Mouse (Mus musculus): ENCODE results near the gene Osbp2. TPM values are rescaled to one million over a fixed set of nuclear protein-coding genes. Genes with fewer than 3 reads are reported as not detected.

Osbp2 gene
- polyA plus RNA-seq, 1 experiment from 2014 or later, result 2.4 TPM

- peak; percentile 33 for DNase-seq (ENCODE audit: low spot score)
- ATAC-seq (ENCODE audit: insufficient read depth, low FRiP score, low TSS enrichment), result no peak
- no peaks in the 10 kb centered on the region for H3K36me3 ChIP-seq (ENCODE audit: control insufficient read depth, insufficient read depth, low read length)
- WGBS, result 31% methylated on average over 4 of the region's 4 CpGs
- H3K27me3 ChIP-seq (ENCODE audit: control insufficient read depth, insufficient read depth, low read length), result no peaks in the 10 kb centered on the region
- H3K27ac ChIP-seq (ENCODE audit: low read depth, low read length), result no peak overlapping the region
- H3K4me3 ChIP-seq (ENCODE audit: low read depth, low read length), result no peak overlapping the region
- H3K4me2 ChIP-seq (ENCODE audit: low read depth), result no peak overlapping the region
- H3K9me3 ChIP-seq (ENCODE audit: control insufficient read depth, low read length), result no peaks in the 10 kb centered on the region
- H3K9ac ChIP-seq (ENCODE audit: low read length), result no peak overlapping the region
- no peaks in the 10 kb centered on the region for H3K4me1 ChIP-seq (ENCODE audit: control insufficient read depth, insufficient read depth, low read length)
These were observed 45.5 kb downstream of the Osbp2 start for GRCm38 (mm10) chr11:3817986-3818758.

- Histone ChIP-seq H3K9ac (ENCODE audit: low read length) (no peak overlapping the region), H3K9me3 (ENCODE audit: control insufficient read depth, low read length) (no peaks in the 10 kb centered on the region), H3K27me3 (ENCODE audit: control insufficient read depth, insufficient read depth, low read length) (no peaks in the 10 kb centered on the region), H3K27ac (ENCODE audit: low read depth, low read length) (no peak overlapping the region), H3K4me2 (ENCODE audit: low read depth) (no peak overlapping the region), H3K4me1 (ENCODE audit: control insufficient read depth, insufficient read depth, low read length) (no peaks in the 10 kb centered on the region), H3K4me3 (ENCODE audit: low read depth, low read length) (no peak overlapping the region), H3K36me3 (ENCODE audit: control insufficient read depth, insufficient read depth, low read length) (no peaks in the 10 kb centered on the region)
- ATAC-seq (ENCODE audit: insufficient read depth, low FRiP score, low TSS enrichment) (no peak), DNase-seq (ENCODE audit: low spot score) (no peak)
These were observed 47.8 kb downstream of the Osbp2 start for GRCm38 (mm10) chr11:3815951-3816350.

- H3K9ac ChIP-seq (ENCODE audit: low read length), result no peak overlapping the region
- H3K27me3 ChIP-seq (ENCODE audit: control insufficient read depth, insufficient read depth, low read length), result no peaks in the 10 kb centered on the region
- ATAC-seq (ENCODE audit: insufficient read depth, low FRiP score, low TSS enrichment) (no peak), DNase-seq (ENCODE audit: low spot score) (no peak)
- H3K27ac ChIP-seq (ENCODE audit: low read depth, low read length), result no peak overlapping the region
- H3K4me1 ChIP-seq (ENCODE audit: control insufficient read depth, insufficient read depth, low read length), result no peaks in the 10 kb centered on the region
- no peak overlapping the region for H3K4me2 ChIP-seq (ENCODE audit: low read depth)
- no peaks in the 10 kb centered on the region for H3K36me3 ChIP-seq (ENCODE audit: control insufficient read depth, insufficient read depth, low read length)
- no peak overlapping the region for H3K4me3 ChIP-seq (ENCODE audit: low read depth, low read length)
- H3K9me3 ChIP-seq (ENCODE audit: control insufficient read depth, low read length), result no peaks in the 10 kb centered on the region
These were observed 50.4 kb downstream of the Osbp2 start for GRCm38 (mm10) chr11:3813340-3813739.

DNA sequence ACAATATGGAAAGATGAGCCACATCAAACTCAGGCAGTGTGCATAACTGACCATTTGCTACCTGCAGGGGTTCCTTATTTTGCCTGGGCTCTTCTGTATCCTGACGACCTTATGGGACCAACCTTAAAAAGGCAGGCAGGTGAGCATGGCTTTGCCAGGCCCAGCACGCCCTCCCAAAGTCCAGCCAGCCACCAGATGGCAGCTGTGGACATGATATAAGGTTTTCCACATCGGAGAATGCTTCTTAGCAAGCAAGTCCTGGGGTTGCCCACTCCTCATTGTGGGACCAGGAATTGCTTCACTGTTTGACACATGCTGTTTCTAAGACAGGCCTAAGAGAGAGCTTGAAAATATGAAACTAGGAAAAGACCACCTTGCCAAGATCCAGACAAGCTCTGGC is 55.5 kb downstream of the Osbp2 start:
- no peak for DNase-seq (ENCODE audit: low spot score)
- WGBS, result 35% methylated on average over 3 of the region's 3 CpGs

DNA sequence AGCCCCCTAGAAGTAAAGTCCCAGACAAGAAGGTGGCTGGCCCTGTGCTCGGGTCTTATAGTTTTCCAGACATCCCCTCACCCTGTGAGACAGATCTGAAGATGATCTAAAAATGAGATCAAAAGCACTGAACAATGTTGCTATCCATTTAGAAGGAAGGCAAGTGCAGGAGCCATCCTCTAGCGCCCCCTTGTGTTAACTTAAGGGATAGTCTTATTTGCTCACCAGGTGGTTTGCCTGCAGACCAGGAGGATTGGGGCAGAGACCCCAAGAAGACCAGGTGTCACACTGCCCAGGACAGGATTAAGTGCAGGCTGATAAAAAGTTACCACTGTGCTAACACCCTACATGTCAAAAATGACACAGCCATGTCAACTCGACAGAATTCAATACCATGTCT is 58.3 kb downstream of the Osbp2 start:
- no peaks in the 10 kb centered on the region for H3K27me3 ChIP-seq (ENCODE audit: control insufficient read depth, insufficient read depth, low read length)
- H3K36me3 ChIP-seq (ENCODE audit: control insufficient read depth, insufficient read depth, low read length), result no peaks in the 10 kb centered on the region
- no peak overlapping the region for H3K9ac ChIP-seq (ENCODE audit: low read length)
- H3K4me1 ChIP-seq (ENCODE audit: control insufficient read depth, insufficient read depth, low read length), result no peaks in the 10 kb centered on the region
- 30% methylated on average over 3 of the region's 3 CpGs for WGBS
- DNase-seq (ENCODE audit: low spot score), result peak; percentile 38
- H3K27ac ChIP-seq (ENCODE audit: low read depth, low read length), result no peak overlapping the region
- H3K4me3 ChIP-seq (ENCODE audit: low read depth, low read length), result no peak overlapping the region
- 0 out of 2 replicates have a peak, but pooled peaks cover 3% of the 10 kb centered on the region for H3K9me3 ChIP-seq (ENCODE audit: control insufficient read depth, low read length)
- H3K4me2 ChIP-seq (ENCODE audit: low read depth), result no peak overlapping the region
- no peak for ATAC-seq (ENCODE audit: insufficient read depth, low FRiP score, low TSS enrichment)

More for the DNA sequence above, 55.5 kb downstream of the Osbp2 start:
- Histone ChIP-seq H3K9ac (ENCODE audit: low read length) (no peak overlapping the region), H3K4me1 (ENCODE audit: control insufficient read depth, insufficient read depth, low read length) (no peaks in the 10 kb centered on the region), H3K27me3 (ENCODE audit: control insufficient read depth, insufficient read depth, low read length) (no peaks in the 10 kb centered on the region), H3K9me3 (ENCODE audit: control insufficient read depth, low read length) (0 out of 2 replicates have a peak, but pooled peaks cover 3% of the 10 kb centered on the region), H3K36me3 (ENCODE audit: control insufficient read depth, insufficient read depth, low read length) (no peaks in the 10 kb centered on the region), H3K4me3 (ENCODE audit: low read depth, low read length) (no peak overlapping the region), H3K4me2 (ENCODE audit: low read depth) (no peak overlapping the region), H3K27ac (ENCODE audit: low read depth, low read length) (no peak overlapping the region)
- no peak for ATAC-seq (ENCODE audit: insufficient read depth, low FRiP score, low TSS enrichment)

DNA sequence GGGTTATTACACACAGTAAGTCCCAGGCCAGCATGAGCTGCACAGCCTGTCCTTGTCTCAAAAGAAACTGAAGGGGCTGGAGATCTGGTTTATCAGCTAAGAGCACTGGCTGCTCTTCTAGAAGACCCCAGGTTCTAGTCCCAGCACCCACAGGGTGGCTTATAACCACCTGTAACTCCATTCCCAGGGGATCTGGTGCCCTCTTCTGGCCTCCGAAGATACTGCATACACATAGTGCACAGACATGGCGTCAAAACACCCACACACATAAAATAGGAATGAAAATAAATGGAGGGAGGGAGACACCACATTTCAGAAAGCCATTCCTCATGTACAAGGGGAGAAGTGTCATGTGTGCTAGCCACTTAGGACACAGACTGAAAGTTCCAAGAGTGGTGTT is 59.1 kb downstream of the Osbp2 start:
- Histone ChIP-seq H3K4me3 (ENCODE audit: low read depth, low read length) (no peak overlapping the region), H3K27ac (ENCODE audit: low read depth, low read length) (no peak overlapping the region), H3K9ac (ENCODE audit: low read length) (no peak overlapping the region), H3K9me3 (ENCODE audit: control insufficient read depth, low read length) (0 out of 2 replicates have a peak, but pooled peaks cover 3% of the 10 kb centered on the region), H3K36me3 (ENCODE audit: control insufficient read depth, insufficient read depth, low read length) (no peaks in the 10 kb centered on the region), H3K27me3 (ENCODE audit: control insufficient read depth, insufficient read depth, low read length) (no peaks in the 10 kb centered on the region), H3K4me2 (ENCODE audit: low read depth) (no peak overlapping the region), H3K4me1 (ENCODE audit: control insufficient read depth, insufficient read depth, low read length) (no peaks in the 10 kb centered on the region)
- no peak for DNase-seq (ENCODE audit: low spot score)
- 88% methylated on average over 2 of the region's 2 CpGs for WGBS
- no peak for ATAC-seq (ENCODE audit: insufficient read depth, low FRiP score, low TSS enrichment)

GRCm38 (mm10) chr11:3802057-3802456 is 61.6 kb downstream of the Osbp2 start:
- DNase-seq (ENCODE audit: low spot score) (no peak), ATAC-seq (ENCODE audit: insufficient read depth, low FRiP score, low TSS enrichment) (no peak)
- Histone ChIP-seq H3K4me1 (ENCODE audit: control insufficient read depth, insufficient read depth, low read length) (no peaks in the 10 kb centered on the region), H3K9ac (ENCODE audit: low read length) (no peak overlapping the region), H3K4me2 (ENCODE audit: low read depth) (no peak overlapping the region), H3K27ac (ENCODE audit: low read depth, low read length) (no peak overlapping the region), H3K36me3 (ENCODE audit: control insufficient read depth, insufficient read depth, low read length) (no peaks in the 10 kb centered on the region), H3K4me3 (ENCODE audit: low read depth, low read length) (no peak overlapping the region), H3K9me3 (ENCODE audit: control insufficient read depth, low read length) (0 out of 2 replicates have a peak, but pooled peaks cover 3% of the 10 kb centered on the region), H3K27me3 (ENCODE audit: control insufficient read depth, insufficient read depth, low read length) (no peaks in the 10 kb centered on the region)
- whole genome bisulfite sequencing, result 44% methylated on average over 1 of the region's 1 CpGs

DNA sequence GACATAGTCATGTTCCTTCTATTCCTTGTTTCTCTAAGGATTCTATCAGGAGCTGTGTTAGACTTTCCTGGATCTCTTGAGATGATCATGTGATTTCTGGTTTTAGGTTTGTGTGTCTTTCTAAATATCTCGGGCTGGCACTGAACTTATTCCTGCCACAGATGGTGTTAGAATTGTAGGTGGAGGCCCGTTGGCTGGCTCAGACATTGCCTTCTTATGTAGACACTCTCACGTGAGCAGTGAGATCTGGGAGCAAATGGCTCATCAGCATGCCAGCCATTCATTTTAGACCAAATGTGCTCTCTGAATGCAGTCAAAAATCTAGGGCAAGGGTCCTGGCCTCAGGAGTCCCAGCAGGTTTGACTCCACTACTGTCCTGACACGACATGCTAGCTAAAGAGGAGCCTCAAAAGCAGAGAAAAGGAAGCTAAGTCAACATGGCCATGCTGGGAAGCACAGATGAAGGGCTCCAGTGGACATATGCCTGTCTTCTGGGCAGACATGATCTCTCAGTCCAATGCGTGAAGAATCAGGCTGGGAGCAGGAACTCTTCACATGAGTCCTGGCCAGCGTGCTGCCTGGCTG is 66.0 kb downstream of the Osbp2 start:
- Histone ChIP-seq H3K9ac (ENCODE audit: low read length) (no peak overlapping the region), H3K9me3 (ENCODE audit: control insufficient read depth, low read length) (no peaks in the 10 kb centered on the region), H3K4me2 (ENCODE audit: low read depth) (no peak overlapping the region), H3K36me3 (ENCODE audit: control insufficient read depth, insufficient read depth, low read length) (no peaks in the 10 kb centered on the region), H3K27ac (ENCODE audit: low read depth, low read length) (no peak overlapping the region), H3K27me3 (ENCODE audit: control insufficient read depth, insufficient read depth, low read length) (no peaks in the 10 kb centered on the region), H3K4me3 (ENCODE audit: low read depth, low read length) (no peak overlapping the region), H3K4me1 (ENCODE audit: control insufficient read depth, insufficient read depth, low read length) (no peaks in the 10 kb centered on the region)
- ATAC-seq (ENCODE audit: insufficient read depth, low FRiP score, low TSS enrichment), result no peak
- WGBS, result 88% methylated on average over 6 of the region's 6 CpGs
- DNase-seq (ENCODE audit: low spot score), result no peak

DNA sequence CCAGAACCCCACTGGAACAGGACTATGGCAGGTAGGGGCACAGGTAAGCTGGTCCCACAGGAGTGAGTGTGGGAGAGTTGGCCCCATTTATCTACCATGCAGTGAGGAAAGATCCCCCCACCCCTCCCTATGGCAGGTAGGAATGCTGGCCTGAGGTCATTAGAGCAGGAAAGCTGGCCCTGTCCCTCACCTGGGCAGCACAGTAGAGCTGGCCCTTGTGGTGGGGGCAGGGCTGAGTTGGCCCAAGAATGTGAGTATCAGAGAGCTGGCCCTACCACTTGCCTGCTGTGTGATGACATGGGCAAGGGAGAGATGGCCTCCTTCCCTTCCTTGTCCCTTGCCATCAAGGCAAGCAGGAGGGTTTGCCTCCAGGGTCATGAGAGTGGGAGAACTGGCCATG is 73.0 kb downstream of the Osbp2 start:
- no peaks in the 10 kb centered on the region for H3K4me1 ChIP-seq (ENCODE audit: control insufficient read depth, insufficient read depth, low read length)
- H3K36me3 ChIP-seq (ENCODE audit: control insufficient read depth, insufficient read depth, low read length), result no peaks in the 10 kb centered on the region
- ATAC-seq (ENCODE audit: insufficient read depth, low FRiP score, low TSS enrichment) (no peak), DNase-seq (ENCODE audit: low spot score) (no peak)
- H3K9ac ChIP-seq (ENCODE audit: low read length), result no peak overlapping the region
- H3K27me3 ChIP-seq (ENCODE audit: control insufficient read depth, insufficient read depth, low read length), result no peaks in the 10 kb centered on the region
- H3K27ac ChIP-seq (ENCODE audit: low read depth, low read length), result no peak overlapping the region
- H3K4me3 ChIP-seq (ENCODE audit: low read depth, low read length), result no peak overlapping the region
- no peaks in the 10 kb centered on the region for H3K9me3 ChIP-seq (ENCODE audit: control insufficient read depth, low read length)
- H3K4me2 ChIP-seq (ENCODE audit: low read depth), result no peak overlapping the region

Data from neural tube, embryonic 11.5 days (tissue).